Mouse (Mus musculus) hindbrain, embryonic 15.5 days (tissue): ENCODE data around the gene Cbwd1. TPM values are rescaled to one million over a fixed set of nuclear protein-coding genes. Genes with fewer than 3 reads are reported as not detected.
A peak's percentile ranks its signal among the peaks of the same experiment; 100 is the strongest.

Source experiments
- ATAC-seq: fragments of 200-750 bp; cut with Nextera tagmentation; 2 replicates; pipeline ENCODE4 v1.8.0; 2017; ENCODE audit warnings: low read depth, moderate number of reproducible peaks, moderate TSS enrichment; ENCODE audit not compliant: low FRiP score
- H3K27ac ChIP-seq: fragments of 300-500 bp; sonication (generic); replicated peaks from 2 replicates; pipeline ENCODE4 v1.5.1; 2015; ENCODE audit warnings: mild to moderate bottlenecking, inconsistent platforms
- H3K27me3 ChIP-seq: fragments of 300-500 bp; sonication (generic); 2 replicates; pipeline ENCODE4 v1.6.1; 2015; ENCODE audit warnings: control low read depth, inconsistent platforms
- H3K36me3 ChIP-seq: fragments of 300-500 bp; sonication (generic); 2 replicates; pipeline ENCODE4 v1.6.1; 2015; ENCODE audit warnings: control low read depth, inconsistent platforms
- H3K4me1 ChIP-seq: fragments of 300-500 bp; sonication (generic); replicated peaks from 2 replicates; pipeline ENCODE4 v1.6.1; 2015; ENCODE audit warnings: control low read depth, inconsistent platforms
- H3K4me2 ChIP-seq: fragments of 300-500 bp; sonication (generic); 2 replicates; pipeline ENCODE4 v1.6.1; 2015; ENCODE audit warnings: moderate library complexity, mild to moderate bottlenecking, inconsistent platforms
- H3K4me3 ChIP-seq: fragments of 300-500 bp; sonication (generic); 2 replicates; pipeline ENCODE4 v1.5.1; 2015; ENCODE audit warnings: mild to moderate bottlenecking, inconsistent platforms
- H3K9ac ChIP-seq: fragments of 300-500 bp; sonication (generic); 2 replicates; pipeline ENCODE4 v1.6.1; 2015; ENCODE audit warnings: inconsistent platforms
- H3K9me3 ChIP-seq: fragments of 300-500 bp; sonication (generic); 2 replicates; pipeline ENCODE4 v1.6.1; 2016; ENCODE audit warnings: control low read depth, inconsistent platforms
- WGBS: fragments of 180-500 bp; shearing (Covaris S2); methylation state at CpG from one replicate; pipeline ENCODE4 v1.1.7; 2015; 5-methylcytosine and 5-hydroxymethylcytosine counted together
- polyA plus RNA-seq: library from polyadenylated mRNA; unstranded; fragments of >200 nt; fragmentation: Nextera tagmentation; extraction: Ambion mirVana; gene quantifications from 2 replicates; pipeline ENCODE4 v1.2.1, GENCODE M21; 2015

The Cbwd1 gene
- polyA plus RNA-seq, 1 experiment from 2014 or later, result 12.5 TPM

- no peak for ATAC-seq
- Histone ChIP-seq H3K4me3 (peak within 1 kb of the TSS; percentile 37), H3K27ac (no peak within 1 kb of the TSS), H3K4me2 (peak within 1 kb of the TSS; percentile 67), H3K4me1 (peaks cover 23% of the 10 kb centered on the region), H3K27me3 (peaks cover 64% of the 10 kb centered on the region), H3K36me3 (no peaks in the 10 kb centered on the region), H3K9me3 (no peaks in the 10 kb centered on the region), H3K9ac (no peak within 1 kb of the TSS)
- under 1% methylated on average over 27 of the region's 27 CpGs for WGBS
Observed at GRCm38 (mm10) chr19:24900581-24901220, 60.7 kb downstream of the Cbwd1 start, which contains the start of gene Foxd4. Foxd4 (minus strand) TSS chr19:24901197.

- peak; percentile 54; the same call in 1 of the 2 replicates for ATAC-seq
- H3K36me3 ChIP-seq, result no peaks in the 10 kb centered on the region
- under 1% methylated on average over 84 of the region's 84 CpGs for WGBS
- H3K4me3 ChIP-seq, result peak overlapping the region; percentile 37
- H3K4me2 ChIP-seq, result peak overlapping the region; percentile 67
- H3K27ac ChIP-seq, result no peak overlapping the region
- H3K9me3 ChIP-seq, result no peaks in the 10 kb centered on the region
- peaks cover 71% of the 10 kb centered on the region for H3K27me3 ChIP-seq
- peaks cover 23% of the 10 kb centered on the region for H3K4me1 ChIP-seq
- no peak overlapping the region for H3K9ac ChIP-seq
Observed at GRCm38 (mm10) chr19:24899578-24900544, 61.5 kb downstream of the Cbwd1 start.

GRCm38 (mm10) chr19:24898737-24899577 lies 62.5 kb downstream of the Cbwd1 start:
- Histone ChIP-seq H3K4me1 (peaks cover 23% of the 10 kb centered on the region), H3K27ac (no peak overlapping the region), H3K4me2 (peak overlapping the region; percentile 67), H3K4me3 (peak overlapping the region; percentile 37), H3K9ac (no peak overlapping the region), H3K27me3 (peaks cover 67% of the 10 kb centered on the region), H3K36me3 (no peaks in the 10 kb centered on the region), H3K9me3 (no peaks in the 10 kb centered on the region)
- no peak for ATAC-seq
- 3% methylated on average over 34 of the region's 34 CpGs for WGBS

- Histone ChIP-seq H3K27ac (no peak overlapping the region), H3K4me2 (no peak overlapping the region; the same call in 1 of the 2 replicates), H3K9me3 (no peaks in the 10 kb centered on the region), H3K4me3 (0 out of 2 replicates have a peak overlapping the region, but pooled peaks have one; percentile 7), H3K36me3 (no peaks in the 10 kb centered on the region), H3K9ac (no peak overlapping the region), H3K27me3 (peaks cover 67% of the 10 kb centered on the region), H3K4me1 (peaks cover 23% of the 10 kb centered on the region)
- 2% methylated on average over 20 of the region's 20 CpGs for WGBS
- no peak for ATAC-seq
Observed at GRCm38 (mm10) chr19:24897896-24898736, 63.3 kb downstream of the Cbwd1 start.

- no peak overlapping the region for H3K9ac ChIP-seq
Observed at GRCm38 (mm10) chr19:24897006-24897895, 64.2 kb downstream of the Cbwd1 start.

GRCm38 (mm10) chr19:24896536-24896935 lies 64.9 kb downstream of the Cbwd1 start:
- Histone ChIP-seq H3K27ac (no peak overlapping the region), H3K9me3 (no peaks in the 10 kb centered on the region), H3K4me1 (peaks cover 23% of the 10 kb centered on the region), H3K27me3 (peaks cover 54% of the 10 kb centered on the region), H3K36me3 (no peaks in the 10 kb centered on the region), H3K4me2 (no peak overlapping the region), H3K9ac (no peak overlapping the region), H3K4me3 (no peak overlapping the region)
- no peak for ATAC-seq
- WGBS, result 16% methylated on average over 4 of the region's 4 CpGs

More at GRCm38 (mm10) chr19:24897006-24897895, 64.2 kb downstream of the Cbwd1 start:
- Histone ChIP-seq H3K27ac (no peak overlapping the region), H3K4me2 (peak overlapping the region; percentile 30), H3K4me3 (peak overlapping the region; percentile 7; the same call in 1 of the 2 replicates), H3K27me3 (peaks cover 61% of the 10 kb centered on the region), H3K36me3 (no peaks in the 10 kb centered on the region), H3K4me1 (peaks cover 23% of the 10 kb centered on the region), H3K9me3 (no peaks in the 10 kb centered on the region)
- ATAC-seq, result no peak
- WGBS, result under 1% methylated on average over 57 of the region's 57 CpGs

- Histone ChIP-seq H3K9ac (no peak overlapping the region), H3K4me2 (no peak overlapping the region), H3K27me3 (0 out of 2 replicates have a peak, but pooled peaks cover 6% of the 10 kb centered on the region), H3K4me3 (no peak overlapping the region), H3K27ac (no peak overlapping the region), H3K9me3 (no peaks in the 10 kb centered on the region), H3K36me3 (no peaks in the 10 kb centered on the region), H3K4me1 (no peaks in the 10 kb centered on the region)
- ATAC-seq, result no peak
- WGBS, result 85% methylated on average over 3 of the region's 3 CpGs
Observed at GRCm38 (mm10) chr19:24886888-24887287, 74.5 kb downstream of the Cbwd1 start.

- Histone ChIP-seq H3K4me3 (no peak overlapping the region), H3K27me3 (0 out of 2 replicates have a peak, but pooled peaks cover 6% of the 10 kb centered on the region), H3K9me3 (no peaks in the 10 kb centered on the region), H3K9ac (no peak overlapping the region), H3K4me1 (no peaks in the 10 kb centered on the region), H3K27ac (no peak overlapping the region), H3K4me2 (no peak overlapping the region), H3K36me3 (no peaks in the 10 kb centered on the region)
- WGBS, result 23% methylated on average over 5 of the region's 5 CpGs
- 0 out of 2 replicates have a peak, but pooled peaks have one; percentile 42 for ATAC-seq
Observed at GRCm38 (mm10) chr19:24885504-24885903, 75.9 kb downstream of the Cbwd1 start.

GRCm38 (mm10) chr19:24881237-24881636 lies 80.2 kb downstream of the Cbwd1 start:
- H3K9me3 ChIP-seq, result no peaks in the 10 kb centered on the region
- ATAC-seq, result no peak
- WGBS, result 69% methylated on average over 4 of the region's 4 CpGs

More at GRCm38 (mm10) chr19:24881237-24881636, 80.2 kb downstream of the Cbwd1 start:
- 0 out of 2 replicates have a peak, but pooled peaks cover under 1% of the 10 kb centered on the region for H3K27me3 ChIP-seq
- H3K36me3 ChIP-seq, result no peaks in the 10 kb centered on the region
- no peak overlapping the region for H3K9ac ChIP-seq
- no peaks in the 10 kb centered on the region for H3K4me1 ChIP-seq
- no peak overlapping the region for H3K27ac ChIP-seq
- H3K4me3 ChIP-seq, result no peak overlapping the region
- H3K4me2 ChIP-seq, result no peak overlapping the region
